Mouse (Mus musculus) ES-Bruce4 (cell line): ENCODE data around the gene Gm45618.

ENCODE experiments used
- CTCF ChIP-seq: IDR thresholded peaks from one replicate; pipeline ENCODE4 v1.8.1; 2011; ENCODE audit warnings: low read depth, low read length
- POLR2A ChIP-seq: IDR thresholded peaks from one replicate; pipeline ENCODE4 v1.8.1; 2011; ENCODE audit warnings: low read length; ENCODE audit not compliant: insufficient read depth

- TF ChIP-seq POLR2A (no peak), CTCF (no peak)
Measured at GRCm38 (mm10) chr7:142144507-142144906, 24.0 kb upstream of the Gm45618 start, which contains the start of gene Gm45337.
